Mouse (Mus musculus) monocyte, adult 2 months (primary cell): ENCODE results near the gene Dvl2.
"Not testable (repeated sequence)": the region's sequence is repeated elsewhere in the genome, so short reads cannot be mapped to it uniquely, and the experiment has no call there.

Experiments used
- DNase-seq, 2 experiments: peaks; one replicate each; pipeline ENCODE4 v3.0.0; 2022; ENCODE audit warnings: low spot score in 2 of 2, low read depth in 1 of 2

The Dvl2 gene

DNA sequence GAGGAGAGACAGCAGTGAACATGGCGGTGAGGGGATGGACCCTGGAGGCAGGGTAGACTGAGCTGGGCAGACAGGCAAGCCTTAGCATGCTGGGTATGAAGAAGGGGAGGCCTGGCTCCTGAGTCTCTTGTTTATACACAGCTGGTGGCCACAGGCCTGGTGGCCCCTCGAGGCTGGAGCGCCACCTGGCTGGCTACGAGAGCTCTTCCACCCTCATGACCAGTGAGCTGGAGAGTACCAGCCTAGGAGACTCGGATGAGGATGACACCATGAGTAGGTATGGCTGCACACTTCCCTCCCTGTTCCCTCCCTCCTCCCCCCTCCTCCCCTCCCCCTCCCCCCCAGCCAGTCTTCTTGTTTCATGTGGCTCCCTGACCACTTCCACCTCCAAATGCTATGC, 5.1 kb downstream of the Dvl2 start:
- DNase-seq: no peak

DNA sequence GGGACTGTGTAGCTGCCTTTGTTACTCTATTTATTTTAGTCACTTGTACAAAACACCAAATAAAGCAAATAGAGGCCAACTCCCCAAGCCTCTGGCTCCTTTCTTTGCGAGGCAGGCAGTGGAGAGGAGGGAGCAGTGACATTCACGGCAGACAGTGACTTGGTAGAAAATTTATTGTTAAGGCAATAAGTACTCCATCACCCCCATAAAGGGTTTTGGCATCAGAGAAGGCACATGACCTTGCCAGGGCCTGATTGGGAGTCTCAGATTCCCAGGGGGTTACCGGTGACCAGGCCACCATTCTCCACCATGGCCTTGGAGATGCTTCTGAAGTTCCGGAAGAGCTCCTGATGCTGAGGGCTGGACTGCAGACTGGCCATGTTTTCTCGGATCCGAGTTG, 9.6 kb downstream of the Dvl2 start:
- no peak for DNase-seq

DNA sequence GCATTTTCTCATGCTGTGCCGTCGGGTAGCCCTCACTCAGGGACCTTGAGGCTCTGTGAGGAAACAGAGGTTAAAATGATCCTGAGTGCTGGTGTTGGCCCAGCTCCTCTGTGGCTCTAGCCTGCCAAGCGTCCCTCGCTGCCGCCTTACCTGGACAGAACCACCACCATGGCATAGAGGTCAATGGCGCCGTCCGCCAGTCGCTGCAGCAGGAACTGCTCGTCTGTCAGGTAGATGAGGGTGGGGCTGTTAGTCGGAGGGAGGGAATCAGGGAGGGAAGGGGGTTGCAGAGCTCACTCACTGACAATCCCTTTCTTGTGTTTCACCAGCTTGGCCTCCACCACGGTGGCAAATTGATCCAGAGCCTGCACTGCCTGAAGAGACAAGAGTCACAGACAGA, 10.2 kb downstream of the Dvl2 start:
- DNase-seq: no peak

- DNase-seq: no peak
Observed at GRCm38 (mm10) chr11:70010961-70011360, 10.6 kb downstream of the Dvl2 start.

DNA sequence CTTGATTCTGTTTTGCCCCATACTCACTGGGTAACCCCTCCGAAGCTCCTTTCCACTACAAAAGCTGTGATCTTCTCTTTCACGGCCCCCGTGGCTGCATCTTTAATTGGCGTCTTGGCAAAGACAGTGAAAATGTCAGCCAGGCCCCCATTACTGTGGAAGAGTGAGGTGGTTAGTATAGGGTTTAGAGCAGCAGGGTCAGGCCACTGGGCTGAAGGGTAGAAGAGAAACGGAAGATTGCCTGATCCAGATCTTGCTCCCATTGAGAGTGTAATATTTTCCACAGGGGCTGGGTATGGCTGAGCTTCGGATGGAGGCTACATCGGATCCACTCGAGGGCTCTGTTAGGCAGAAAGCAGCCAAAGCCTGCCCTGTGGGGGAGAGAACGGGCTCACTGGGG, 12.5 kb downstream of the Dvl2 start:
- DNase-seq: no peak

GRCm38 (mm10) chr11:70013408-70013807, 13.0 kb downstream of the Dvl2 start:
- DNase-seq: no peak

GRCm38 (mm10) chr11:70014051-70014450, 13.7 kb downstream of the Dvl2 start:
- DNase-seq: no peak

DNA sequence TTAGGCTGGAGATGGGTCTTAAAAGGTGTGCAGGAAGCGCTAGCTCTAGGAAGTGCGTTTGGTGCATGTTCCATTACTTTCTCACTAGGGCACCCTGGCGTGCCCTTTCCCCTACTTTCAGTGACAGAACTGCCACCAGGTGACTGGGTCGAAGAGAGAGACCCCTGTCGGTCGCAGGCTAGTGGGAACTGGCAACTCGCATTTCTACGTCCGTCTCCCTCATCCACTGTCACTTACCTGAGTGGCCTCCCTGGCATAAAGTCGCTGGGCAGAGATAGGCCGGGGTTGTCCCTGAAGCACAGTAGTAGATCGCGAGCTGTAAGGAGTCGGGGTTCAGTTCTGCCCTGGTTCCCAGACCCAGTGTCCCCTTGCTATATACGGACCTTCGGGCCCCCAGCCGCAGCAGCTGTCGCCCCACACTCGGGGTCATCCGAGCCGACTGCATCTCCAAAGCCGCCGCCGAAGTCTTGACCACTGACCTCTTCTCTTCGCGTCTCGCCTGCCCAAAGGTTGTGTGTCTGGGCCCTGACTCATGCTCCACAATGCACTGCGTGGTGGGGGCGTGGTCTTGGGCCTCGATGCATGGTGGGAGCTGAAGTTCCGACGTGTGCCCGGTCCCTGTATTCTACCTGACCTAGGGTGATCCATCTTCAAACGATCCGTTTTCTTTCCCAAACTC, 14.6 kb downstream of the Dvl2 start, which contains the start of gene Acadvl:
Gene Acadvl, minus strand, starts transcription at position 532 of the 679 bp plus-strand sequence.
- peak; percentile 52 to 65 for DNase-seq

DNA sequence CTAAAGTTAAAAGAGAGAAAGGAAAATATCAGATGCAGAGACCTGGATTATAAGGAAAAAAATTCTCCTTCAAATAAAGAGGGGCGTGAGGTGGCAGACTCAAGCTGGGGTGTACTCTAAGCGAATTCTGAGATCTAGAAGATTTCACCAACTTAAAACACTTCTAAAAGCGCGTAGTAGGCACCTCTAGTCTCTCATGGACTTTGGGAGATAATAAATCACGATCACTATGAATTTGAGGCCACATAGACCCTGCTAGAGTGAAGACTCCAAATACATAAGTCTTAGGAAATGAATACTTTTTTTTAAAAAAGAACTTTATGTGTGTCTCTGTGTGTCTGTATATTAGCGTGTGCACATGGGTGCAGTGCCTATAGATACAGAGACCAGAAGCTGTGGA, 15.3 kb downstream of the Dvl2 start:
- DNase-seq: no peak

DNA sequence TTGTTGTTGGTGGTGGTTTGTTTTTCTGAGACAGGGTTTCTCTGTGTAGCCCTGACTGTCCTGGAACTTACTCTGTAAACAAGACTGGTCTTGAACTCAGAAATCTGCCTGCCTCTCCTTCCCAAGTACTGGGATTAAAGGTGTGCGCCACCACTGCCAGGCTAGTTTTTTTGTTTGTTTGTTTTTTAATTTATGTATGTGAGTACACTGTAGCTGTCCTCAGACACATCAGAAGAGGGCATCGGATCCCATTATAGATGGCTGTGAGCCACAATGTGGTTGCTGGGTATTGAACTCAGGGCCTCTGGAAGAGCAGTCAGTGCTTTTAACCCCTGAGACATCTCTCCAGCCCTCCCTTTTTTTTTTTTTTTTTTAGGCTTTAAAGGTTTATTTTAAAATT, 15.8 kb downstream of the Dvl2 start:
- not testable (repeated sequence) for DNase-seq

- no peak for DNase-seq
Observed at GRCm38 (mm10) chr11:70016669-70017068, 16.3 kb downstream of the Dvl2 start, which contains the start of gene Dlg4. Gene Dlg4, plus strand, starts transcription at chr11:70016942.

DNA sequence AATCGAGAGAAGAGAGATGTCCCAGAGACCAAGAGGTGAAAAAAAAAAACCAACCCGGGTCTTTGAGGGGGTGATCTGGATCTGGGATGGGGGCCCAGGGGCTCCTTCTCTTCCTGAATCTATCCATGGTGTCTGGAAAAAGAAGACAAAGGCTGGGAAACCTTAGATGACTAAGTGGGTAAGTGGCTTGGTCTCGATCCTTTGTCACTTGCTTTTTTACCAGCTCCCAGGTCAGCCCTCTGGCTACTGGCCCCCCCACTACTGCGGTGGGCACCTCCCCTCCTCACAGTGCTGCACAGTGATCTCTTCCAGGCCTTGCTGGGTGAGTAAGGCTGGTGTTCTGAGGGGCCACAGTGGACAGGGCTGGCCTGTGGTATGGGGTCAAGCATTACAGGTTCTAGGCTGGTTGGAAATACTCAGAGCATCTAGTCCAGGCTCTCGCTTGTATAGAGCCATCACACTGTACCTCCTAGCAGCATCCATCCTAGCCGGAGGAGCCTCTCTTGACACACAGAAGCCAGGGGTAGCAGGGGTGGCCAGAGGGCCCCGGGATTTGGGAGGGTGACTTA, 16.9 kb downstream of the Dvl2 start:
- no peak for DNase-seq

GRCm38 (mm10) chr11:70018131-70018990, 18.0 kb downstream of the Dvl2 start:
- DNase-seq: no peak

GRCm38 (mm10) chr11:70019495-70020021, 19.2 kb downstream of the Dvl2 start:
- no peak for DNase-seq

DNA sequence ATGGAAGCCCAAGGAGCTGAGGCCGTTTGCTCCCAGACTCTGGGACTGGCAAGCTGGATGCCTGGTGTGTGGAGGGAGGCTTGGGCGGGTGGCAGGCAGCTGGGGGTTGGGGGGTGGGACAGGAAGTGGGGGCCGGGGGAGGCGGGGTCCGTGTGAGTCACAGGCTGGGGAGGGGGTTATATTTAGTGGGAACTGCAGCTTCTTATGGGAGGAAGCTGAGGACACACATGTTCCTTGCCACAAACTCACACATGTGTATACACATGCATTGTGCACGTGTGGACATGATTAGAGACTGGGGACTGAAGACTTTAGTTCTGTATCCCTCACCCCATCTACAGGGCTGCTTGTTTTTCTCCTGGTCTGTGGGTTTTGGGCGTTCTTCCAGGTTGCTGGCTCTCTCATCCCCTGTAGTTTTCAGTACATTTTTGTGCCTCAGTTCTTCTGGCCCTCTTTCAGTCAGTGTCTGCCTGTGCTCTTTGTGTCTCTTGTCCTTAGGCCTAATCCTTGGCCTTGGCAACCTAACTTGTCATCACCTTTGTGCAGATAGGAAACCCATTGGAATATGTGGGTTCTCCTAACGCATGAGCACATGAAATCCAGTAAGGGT, 19.7 kb downstream of the Dvl2 start:
- DNase-seq: no peak

DNA sequence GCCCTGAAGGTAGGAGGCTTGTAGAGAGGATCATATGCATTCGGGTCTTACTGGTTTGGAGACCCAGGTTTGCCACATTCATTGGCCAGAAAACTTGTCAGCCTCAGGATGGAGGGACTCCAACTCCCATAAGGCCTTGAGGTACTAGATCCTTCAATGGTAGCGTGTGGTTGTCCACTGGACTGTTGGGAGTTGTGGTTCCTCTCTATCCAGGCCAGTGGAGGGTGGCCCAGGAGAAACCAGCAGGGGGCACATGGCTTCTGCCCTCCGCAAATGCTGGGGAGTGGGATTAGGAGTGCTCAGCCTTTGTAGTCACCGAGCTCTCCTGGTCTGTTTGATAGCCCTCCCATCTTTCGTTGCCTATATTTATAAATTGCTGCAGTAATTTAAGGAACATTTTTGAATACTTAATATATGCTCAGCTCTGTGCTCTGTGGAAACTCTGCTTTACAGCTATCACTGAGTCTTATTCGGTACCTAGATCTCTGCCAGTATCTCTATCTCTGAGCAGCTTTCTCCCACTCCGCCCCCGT, 20.4 kb downstream of the Dvl2 start:
- peak in 1 of 2 experiments; percentile 54 for DNase-seq

DNA sequence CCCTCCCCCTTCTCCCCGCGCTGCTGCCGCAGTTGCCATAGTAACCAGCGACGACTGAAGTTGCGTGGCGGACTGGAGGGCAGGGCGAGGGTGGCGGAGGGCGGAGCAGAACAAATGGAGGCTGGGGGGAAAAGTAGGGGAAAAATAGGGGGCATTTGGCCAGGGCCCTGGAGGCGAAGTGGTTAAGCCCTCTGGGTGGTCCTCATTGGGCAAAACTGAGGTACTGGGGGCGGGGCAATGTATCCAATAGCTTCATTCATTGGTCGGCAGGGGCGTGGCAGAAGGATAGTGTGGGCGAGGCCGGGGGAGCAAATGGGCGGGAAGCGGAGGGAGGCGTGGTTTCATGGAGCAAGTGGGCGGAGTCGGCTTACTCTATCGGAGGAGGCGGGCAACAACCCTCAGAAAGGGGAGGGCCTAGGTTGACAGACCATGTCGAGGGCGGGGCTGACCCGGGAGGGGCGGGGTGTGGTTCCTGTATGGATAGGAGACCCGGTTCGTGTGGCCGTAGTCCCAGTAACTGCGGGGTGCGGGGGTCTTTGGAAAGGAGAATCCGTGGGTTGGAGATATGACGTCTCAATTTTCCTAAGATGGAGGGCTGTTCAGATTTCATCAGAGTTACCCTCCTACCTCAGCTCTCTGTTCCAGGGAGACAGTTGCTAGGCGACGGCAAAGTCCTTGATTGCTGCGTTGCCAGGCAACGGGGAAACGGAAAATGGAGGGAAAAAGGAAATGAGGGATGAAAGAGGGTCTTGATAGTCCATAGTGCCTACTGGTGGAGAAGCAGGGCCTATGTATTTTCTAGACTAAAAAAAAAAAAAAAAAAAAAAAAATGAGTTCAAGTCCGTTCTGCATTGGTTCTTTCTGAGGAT, 21.1 kb downstream of the Dvl2 start:
- peak; percentile 94 to 95 for DNase-seq

DNA sequence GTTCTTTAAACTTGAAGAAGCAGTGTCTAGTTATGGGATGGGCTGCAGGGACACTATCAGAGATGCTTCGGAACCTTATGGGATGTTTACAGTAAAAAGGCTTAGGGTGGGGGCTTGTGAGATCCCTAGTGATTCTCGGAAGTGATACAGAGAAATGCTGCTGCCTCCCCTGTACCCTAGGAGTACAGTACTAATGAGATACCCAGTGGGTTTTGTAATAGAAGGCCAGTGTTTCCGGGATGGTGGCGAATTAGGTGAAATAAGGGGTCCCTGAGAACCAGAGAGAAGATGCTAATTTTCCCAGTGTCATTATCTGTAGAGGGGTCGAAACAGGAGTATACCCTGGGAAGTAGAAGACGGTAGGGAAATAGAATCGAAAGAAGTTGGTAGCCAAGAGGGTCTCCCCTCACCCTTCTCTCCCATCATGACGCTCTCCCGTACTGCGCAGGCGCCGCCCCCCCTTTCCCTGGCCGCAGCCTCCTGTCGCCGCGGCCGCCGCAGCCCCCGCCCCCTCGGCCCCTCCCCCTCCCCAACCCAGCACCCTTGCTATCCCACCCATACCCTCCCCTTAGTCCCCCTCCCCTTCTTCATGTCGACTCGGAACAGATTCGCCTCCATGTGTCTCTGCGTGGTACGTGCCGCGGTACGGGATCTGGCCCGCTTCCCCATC, 23.2 kb downstream of the Dvl2 start:
- no peak for DNase-seq

DNA sequence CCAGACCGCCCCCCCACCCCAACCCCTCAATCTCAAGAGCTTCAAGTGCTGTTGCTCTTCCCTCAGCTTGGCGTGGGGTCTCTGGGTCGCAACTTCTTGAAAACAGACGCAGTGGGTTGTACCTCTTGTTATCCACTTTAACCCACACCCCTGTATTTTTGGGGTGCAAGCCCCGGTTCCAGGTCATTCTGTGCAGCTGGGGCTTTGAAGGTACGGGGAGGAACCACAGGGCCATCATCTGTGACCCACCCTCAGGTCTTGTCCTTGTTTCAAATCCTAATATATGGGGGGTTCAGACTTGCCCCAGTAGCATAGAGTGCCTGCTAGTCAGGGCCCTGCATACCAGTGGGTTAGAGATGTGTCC, 23.7 kb downstream of the Dvl2 start:
- DNase-seq: no peak

- no peak for DNase-seq
Observed at GRCm38 (mm10) chr11:70026689-70027088, 26.3 kb downstream of the Dvl2 start.
